Mouse (Mus musculus) bone marrow, adult 2 months (tissue): ENCODE data around the gene Emx2. TPM values are rescaled to one million over a fixed set of nuclear protein-coding genes. Genes with fewer than 3 reads are reported as not detected.

Experiments
- H3K27ac ChIP-seq: fragments of 200-500 bp; 2 replicates; pipeline ENCODE4 v1.5.1; 2012; ENCODE audit warnings: low read depth, mild to moderate bottlenecking, control low read depth, inconsistent platforms, low read length; ENCODE audit not compliant: control insufficient read depth, poor library complexity, insufficient read depth
- H3K4me1 ChIP-seq: fragments of 200-500 bp; 2 replicates; pipeline ENCODE4 v1.6.1; 2011; ENCODE audit warnings: low read length; ENCODE audit not compliant: control insufficient read depth, insufficient read depth
- H3K4me3 ChIP-seq: fragments of 200-500 bp; replicated peaks from 2 replicates; pipeline ENCODE3; 2011; ENCODE audit warnings: mild to moderate bottlenecking, low read depth, low read length, control low read depth; ENCODE audit not compliant: control insufficient read depth
- CTCF ChIP-seq: fragments of 200-500 bp; IDR thresholded peaks from 2 replicates; pipeline ENCODE4 v1.5.1; 2011; ENCODE audit warnings: low read length, control low read depth; ENCODE audit not compliant: control insufficient read depth, insufficient read depth
- POLR2A ChIP-seq: fragments of 200-500 bp; IDR thresholded peaks from 2 replicates; pipeline ENCODE4 v1.6.1; 2011; ENCODE audit warnings: low read depth, mild to moderate bottlenecking, control low read depth, low read length, borderline replicate concordance; ENCODE audit not compliant: control insufficient read depth
- WGBS: fragments of 180-500 bp; shearing (Covaris S2); methylation state at CpG from one replicate; pipeline ENCODE4 v1.1.7; 2018; 5-methylcytosine and 5-hydroxymethylcytosine counted together
- polyA plus RNA-seq: library from polyadenylated mRNA; stranded (reverse); fragments of >200 nt; gene quantifications from 2 replicates; pipeline ENCODE4 v1.2.4, GENCODE M21; 2011; ENCODE audit warnings: low replicate concordance; ENCODE audit not compliant: missing spikeins, insufficient read depth, insufficient read length

Gene Emx2
- polyA plus RNA-seq = not detected in 2 replicates

DNA sequence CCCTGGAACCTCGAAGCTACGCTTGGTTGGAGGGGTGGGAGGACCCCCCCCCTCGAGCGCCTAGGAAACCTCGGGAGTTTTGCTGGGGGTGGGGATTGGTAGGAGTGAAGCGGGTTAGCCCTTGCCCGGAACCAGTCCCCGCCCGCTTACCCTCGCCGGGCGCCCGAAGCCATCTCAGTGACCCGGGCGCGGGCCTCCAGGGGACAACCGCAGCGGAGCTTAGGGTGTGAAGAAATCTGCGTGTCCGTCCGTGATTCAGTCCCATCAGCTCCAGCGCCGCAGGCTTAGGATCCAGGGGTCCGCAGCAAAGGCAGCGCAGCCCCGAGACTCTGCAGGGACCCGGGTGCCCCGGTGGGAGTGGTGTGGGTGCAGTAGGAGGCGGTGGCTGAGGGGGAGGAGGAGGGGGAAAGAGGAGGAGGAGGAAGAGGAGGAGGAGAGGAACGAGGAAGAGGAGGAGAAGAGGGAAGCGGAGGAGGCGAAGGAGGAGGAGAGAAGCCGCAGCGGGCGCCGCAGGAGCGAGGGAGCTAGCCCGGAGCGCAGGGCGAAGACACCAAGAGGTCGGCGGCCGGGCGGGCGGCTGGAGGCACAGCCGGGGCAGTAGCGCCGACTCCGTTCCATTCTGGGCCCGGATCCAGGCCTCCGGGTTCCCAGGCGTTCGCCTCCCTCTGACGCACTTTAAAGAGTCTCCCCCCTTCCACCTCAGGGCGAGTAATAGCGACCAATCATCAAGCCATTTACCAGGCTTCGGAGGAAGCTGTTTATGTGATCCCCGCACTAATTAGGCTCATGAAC lies at the start of gene Emx2:
Gene Emx2 (plus strand): TSS at position 422 of the 792 bp plus-strand sequence.
- Histone ChIP-seq H3K4me3 (no peak within 1 kb of the TSS), H3K27ac (no peak within 1 kb of the TSS), H3K4me1 (no peaks in the 10 kb centered on the region)
- TF ChIP-seq CTCF (no peak), POLR2A (no peak)
- WGBS = 2% methylated on average over 58 of the region's 58 CpGs

DNA sequence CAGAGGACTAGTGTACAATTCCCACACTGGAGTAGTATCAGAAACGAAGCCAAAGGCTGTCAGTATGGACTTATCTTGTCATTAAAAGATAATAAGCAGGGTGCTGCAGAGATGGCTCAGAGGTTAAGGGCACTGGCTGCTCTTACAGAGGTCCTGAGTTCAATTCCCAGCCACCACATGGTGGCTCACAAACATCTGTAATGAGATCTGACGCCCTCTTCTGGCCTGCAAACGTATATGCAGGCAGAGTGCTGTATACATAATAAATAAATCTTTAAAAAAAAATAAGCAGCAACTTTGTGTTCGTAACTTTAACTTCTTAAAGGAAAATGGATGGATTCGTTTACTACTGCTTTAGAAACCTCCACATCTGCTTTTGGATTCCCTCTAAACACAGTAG lies 44.0 kb upstream of the Emx2 start:
- H3K4me1 ChIP-seq = no peaks in the 10 kb centered on the region
- no peak for TF ChIP-seq POLR2A
- TF ChIP-seq CTCF = no peak
- WGBS = 54% methylated on average over 5 of the region's 5 CpGs
- H3K27ac ChIP-seq = no peak overlapping the region
- H3K4me3 ChIP-seq = no peak overlapping the region

DNA sequence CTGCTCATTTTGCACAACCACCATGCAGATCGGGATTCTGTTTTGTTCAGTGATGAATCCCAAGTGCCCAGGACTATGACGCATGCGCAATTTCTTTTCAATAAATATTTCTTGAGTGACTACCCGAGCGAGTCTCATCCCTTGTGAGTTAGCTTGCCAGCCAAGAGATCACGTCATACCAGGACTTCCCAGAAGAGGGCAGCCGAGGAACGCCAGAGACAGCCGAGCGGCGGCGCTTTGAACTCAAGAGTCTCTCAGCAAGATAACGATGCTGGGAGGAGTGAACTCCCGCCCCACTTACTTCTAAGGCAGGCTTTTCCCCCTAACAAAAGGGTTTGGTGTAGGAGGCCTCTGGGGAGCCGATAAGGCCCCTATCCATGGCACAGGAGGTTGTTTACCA lies 40.1 kb upstream of the Emx2 start:
- H3K4me1 ChIP-seq = no peaks in the 10 kb centered on the region
- H3K4me3 ChIP-seq = no peak overlapping the region
- TF ChIP-seq POLR2A = no peak
- TF ChIP-seq CTCF = peak; percentile 76
- H3K27ac ChIP-seq = no peak overlapping the region
- WGBS = 3% methylated on average over 15 of the region's 15 CpGs

DNA sequence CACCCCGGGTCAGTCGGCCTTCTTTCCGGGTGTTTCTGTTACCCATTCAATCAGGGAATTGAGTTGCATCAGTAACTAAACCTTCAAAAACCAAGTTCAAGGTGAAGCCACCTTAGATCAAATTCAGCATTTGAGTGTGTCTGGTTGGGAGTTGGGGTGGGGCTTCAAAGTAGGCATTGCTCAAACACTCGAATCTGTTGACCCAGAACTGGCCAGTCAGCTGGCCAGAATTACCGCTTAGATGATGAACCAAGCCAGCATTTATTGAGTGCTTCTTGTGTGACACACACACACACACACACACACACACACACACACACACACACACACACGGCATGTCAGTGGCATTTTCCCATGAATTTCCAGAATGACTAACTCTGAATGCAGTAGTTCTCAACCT lies 39.5 kb upstream of the Emx2 start:
- Histone ChIP-seq H3K4me3 (no peak overlapping the region), H3K4me1 (no peaks in the 10 kb centered on the region), H3K27ac (no peak overlapping the region)
- TF ChIP-seq POLR2A (no peak), CTCF (no peak)
- WGBS = 62% methylated on average over 6 of the region's 6 CpGs

DNA sequence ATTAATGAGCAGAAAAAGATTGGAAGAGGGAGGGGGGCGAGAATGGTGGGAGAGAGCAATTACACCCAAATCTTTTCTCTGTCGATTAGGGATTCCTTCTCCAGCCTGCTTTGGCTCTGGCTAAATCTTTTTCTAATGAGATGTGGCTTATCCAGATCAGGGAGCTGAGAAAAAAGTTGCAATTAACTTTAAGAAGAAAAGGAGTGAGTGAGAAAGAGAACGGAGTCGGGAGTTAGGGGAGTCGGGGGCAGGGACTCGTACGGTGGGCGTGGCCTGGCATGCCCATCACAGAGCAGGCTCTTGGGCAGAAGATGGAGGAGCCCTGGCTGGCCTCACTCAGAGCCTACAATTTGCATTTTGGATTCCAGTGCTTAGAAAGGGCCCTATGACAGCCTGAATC lies 35.8 kb upstream of the Emx2 start:
- Histone ChIP-seq H3K4me1 (no peaks in the 10 kb centered on the region), H3K27ac (no peak overlapping the region), H3K4me3 (no peak overlapping the region)
- WGBS = 26% methylated on average over 8 of the region's 8 CpGs
- TF ChIP-seq CTCF (no peak), POLR2A (no peak)

DNA sequence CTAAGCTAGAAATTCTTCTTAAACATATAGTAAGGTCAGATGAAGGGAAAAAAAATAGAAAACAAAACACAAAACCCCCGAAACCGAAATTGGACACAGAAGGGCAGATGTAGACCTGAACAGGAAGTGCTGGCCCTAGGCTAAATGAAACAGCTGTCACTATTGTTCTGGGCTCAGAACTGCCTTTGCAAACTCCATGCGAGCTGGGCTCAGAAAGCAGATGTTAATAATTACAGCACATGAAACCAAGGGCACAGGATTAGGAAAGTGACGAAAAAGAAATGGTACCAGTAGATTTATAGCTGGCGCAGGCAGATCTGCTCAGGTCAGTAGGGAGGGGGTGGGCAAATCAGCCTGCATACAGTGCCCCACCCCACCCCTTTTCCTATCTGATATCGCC lies 34.5 kb upstream of the Emx2 start:
- Histone ChIP-seq H3K27ac (no peak overlapping the region), H3K4me1 (no peaks in the 10 kb centered on the region), H3K4me3 (no peak overlapping the region)
- TF ChIP-seq POLR2A (no peak), CTCF (no peak)
- 25% methylated on average over 6 of the region's 6 CpGs for WGBS

DNA sequence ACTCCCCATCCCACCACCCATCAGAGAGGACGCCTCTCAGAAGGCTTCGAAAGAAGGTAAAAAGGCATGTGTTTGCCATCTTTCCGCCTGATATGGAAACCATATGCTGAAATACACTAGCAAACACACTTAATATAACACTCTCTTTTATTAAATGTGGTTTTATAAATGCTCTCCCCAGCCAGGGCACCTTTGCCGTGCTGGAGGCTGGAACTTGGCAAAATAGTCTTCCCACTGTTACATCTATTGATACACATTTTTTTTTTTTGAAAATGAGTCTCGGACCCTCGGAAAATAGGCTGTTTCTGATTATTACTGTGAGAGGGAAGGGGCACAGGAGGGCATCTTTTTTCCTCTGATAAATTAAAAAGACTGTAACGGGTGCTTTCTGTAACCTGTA lies 33.2 kb upstream of the Emx2 start:
- TF ChIP-seq CTCF (no peak), POLR2A (no peak)
- H3K27ac ChIP-seq = no peak overlapping the region
- no peak overlapping the region for H3K4me3 ChIP-seq
- WGBS = 80% methylated on average over 7 of the region's 7 CpGs
- H3K4me1 ChIP-seq = no peaks in the 10 kb centered on the region

DNA sequence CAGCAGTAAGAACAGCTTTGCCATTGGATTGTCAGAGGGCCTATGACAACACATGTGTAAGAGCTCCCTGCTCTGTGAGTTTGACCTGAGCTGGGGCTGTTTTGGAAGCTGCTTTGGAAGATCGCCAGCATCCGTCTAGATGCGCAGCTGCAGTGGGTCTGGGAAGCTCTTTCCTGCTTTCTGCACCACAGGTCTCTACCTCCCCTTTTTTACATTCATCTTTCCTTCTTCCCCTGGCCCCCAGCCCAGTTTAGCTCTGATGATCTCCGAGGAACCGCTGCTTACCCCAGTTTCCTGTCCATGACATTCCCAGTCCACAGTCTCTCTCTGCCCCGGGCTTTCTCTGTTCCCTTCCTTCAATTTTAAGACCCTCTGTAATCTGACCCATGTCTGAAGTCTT lies 25.9 kb upstream of the Emx2 start:
- no peaks in the 10 kb centered on the region for H3K4me1 ChIP-seq
- H3K4me3 ChIP-seq = no peak overlapping the region
- WGBS = 54% methylated on average over 6 of the region's 6 CpGs
- H3K27ac ChIP-seq = no peak overlapping the region
- TF ChIP-seq POLR2A (no peak), CTCF (no peak)
